Comparison of ENCODE assay signal across 16 mouse cellular contexts in the genomic region with DNA sequence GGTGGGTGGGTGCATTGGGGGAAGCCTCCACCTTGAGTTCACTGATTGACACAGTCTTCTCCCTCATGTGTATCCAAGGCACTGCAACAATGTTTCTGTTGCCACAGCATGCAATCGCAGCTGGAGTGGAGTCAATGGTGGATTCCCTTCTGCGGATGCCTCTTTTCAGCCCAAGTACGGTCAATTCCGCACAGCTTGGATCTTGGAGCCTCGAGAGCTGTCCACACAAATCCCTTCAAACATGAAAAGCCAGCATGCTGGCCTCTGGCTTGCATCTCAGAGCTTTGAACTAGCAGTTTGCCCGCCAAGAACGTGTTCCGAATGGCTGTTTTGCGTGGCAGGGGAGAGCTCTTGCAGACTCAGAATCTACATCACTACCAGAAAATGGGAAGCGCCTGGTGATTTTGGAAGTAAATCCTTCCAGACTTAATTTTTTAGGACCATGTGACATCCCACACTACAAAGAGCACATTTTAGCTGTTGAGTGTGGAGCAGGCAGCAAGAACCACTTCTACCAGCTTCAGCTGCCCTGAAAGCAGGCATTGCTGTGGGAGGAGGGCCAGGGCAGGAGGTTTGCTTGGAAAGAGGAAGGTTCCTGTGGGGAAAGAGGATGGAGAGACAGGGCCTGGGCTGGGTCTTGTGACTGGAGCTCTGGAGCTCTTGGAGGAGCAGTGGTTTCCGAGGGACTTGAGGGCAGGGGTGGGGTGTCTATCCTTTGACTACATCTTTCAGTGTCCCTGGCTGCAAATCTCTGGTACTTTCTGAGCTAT.
A peak's percentile ranks its signal among the peaks of the same experiment; 100 is the strongest.
DNase-seq lines count a peak whose midpoint lies in the region; ATAC-seq and TF ChIP-seq lines count a peak whose summit lies in the region.
"Had no signal": no experiment of that assay in that cellular context is flagged by ENCODE, and none has a peak within 500 bp of the region (broad histone marks: within the 10 kb centered on the region; RNA-seq: fewer than 3 reads in every experiment).

No protein-coding gene starts in this region.

- no peaks in the 10 kb centered on the region for H3K36me3 ChIP-seq in midbrain, embryonic 12.5 days
- H3K36me3 ChIP-seq in midbrain, embryonic 13.5 days: no peaks in the 10 kb centered on the region
- H3K36me3 ChIP-seq in embryonic facial prominence, embryonic 12.5 days: no peaks in the 10 kb centered on the region
- no peaks in the 10 kb centered on the region for H3K36me3 ChIP-seq in midbrain, postnatal 0 days (ENCODE audit: insufficient read depth, low read length)
- H3K36me3 ChIP-seq: heart, embryonic 13.5 days; lung, embryonic 15.5 days had no signal

- 73% methylated on average over 11 of the region's 11 CpGs for WGBS in midbrain, embryonic 12.5 days
- 71% methylated on average over 11 of the region's 11 CpGs for WGBS in midbrain, embryonic 13.5 days
- WGBS in embryonic facial prominence, embryonic 12.5 days: 71% methylated on average over 11 of the region's 11 CpGs
- 49% methylated on average over 11 of the region's 11 CpGs for WGBS in midbrain, postnatal 0 days

- no peak overlapping the region for H3K4me2 ChIP-seq in midbrain, embryonic 12.5 days (replicated peaks)
- H3K4me2 ChIP-seq in midbrain, embryonic 13.5 days (replicated peaks): no peak overlapping the region
- no peak overlapping the region for H3K4me2 ChIP-seq in embryonic facial prominence, embryonic 12.5 days (replicated peaks)
- H3K4me2 ChIP-seq in midbrain, postnatal 0 days (ENCODE audit: low read depth, low read length, poor library complexity, severe bottlenecking): no peak overlapping the region
- H3K4me2 ChIP-seq: heart, embryonic 13.5 days; lung, embryonic 15.5 days had no signal

- no peak for ATAC-seq in midbrain, embryonic 12.5 days (ENCODE audit: low FRiP score, low read depth)
- ATAC-seq in midbrain, embryonic 13.5 days: no peak
- ATAC-seq in embryonic facial prominence, embryonic 12.5 days (ENCODE audit: insufficient number of reproducible peaks, insufficient read depth, low FRiP score, low TSS enrichment): no peak
- ATAC-seq in midbrain, postnatal 0 days (ENCODE audit: low FRiP score): 0 out of 2 replicates have a peak, but pooled peaks have one; percentile 34
- ATAC-seq: Patski had no signal

- DNase-seq in embryo, embryonic 11 days: peak; percentile 14
- DNase-seq in embryo, embryonic 9.5 days (ENCODE audit: extremely low spot score): no peak
- peak; percentile 47 for DNase-seq in midbrain, postnatal 0 days (ENCODE audit: low spot score)
- DNase-seq in ovary, postnatal 36 days (ENCODE audit: low spot score): no peak
- no peak for DNase-seq in cerebellum, adult 11-12 months
- DNase-seq: gastrocnemius, postnatal 36 days; kidney, adult 2 months; kidney, postnatal 36 days; layer of hippocampus, postnatal 36 days; spleen, adult 18-20 months had no signal

- H3K27ac ChIP-seq in midbrain, embryonic 12.5 days (replicated peaks): peak overlapping the region; percentile 6; the same call in 1 of the 2 replicates
- no peak overlapping the region for H3K27ac ChIP-seq in midbrain, embryonic 13.5 days
- H3K27ac ChIP-seq in embryonic facial prominence, embryonic 12.5 days: peak overlapping the region; percentile 48; the same call in 1 of the 2 replicates
- H3K27ac ChIP-seq in midbrain, postnatal 0 days (ENCODE audit: low read depth, low read length): peak overlapping the region; percentile 18; the same call in 1 of the 2 replicates
- H3K27ac ChIP-seq: heart, embryonic 13.5 days; lung, embryonic 15.5 days had no signal

- no peaks in the 10 kb centered on the region for H3K4me1 ChIP-seq in midbrain, embryonic 12.5 days
- no peaks in the 10 kb centered on the region for H3K4me1 ChIP-seq in midbrain, embryonic 13.5 days (replicated peaks)
- peaks cover 11% of the 10 kb centered on the region for H3K4me1 ChIP-seq in embryonic facial prominence, embryonic 12.5 days
- no peaks in the 10 kb centered on the region for H3K4me1 ChIP-seq in midbrain, postnatal 0 days (ENCODE audit: insufficient read depth, low read length)
- H3K4me1 ChIP-seq: heart, embryonic 13.5 days had no signal

- no peak for TF ChIP-seq CTCF in midbrain, postnatal 0 days (IDR thresholded peaks at IDR 0.05)

- H3K9me3 ChIP-seq in midbrain, embryonic 12.5 days: no peaks in the 10 kb centered on the region
- H3K9me3 ChIP-seq in midbrain, embryonic 13.5 days: no peaks in the 10 kb centered on the region
- no peaks in the 10 kb centered on the region for H3K9me3 ChIP-seq in embryonic facial prominence, embryonic 12.5 days
- H3K9me3 ChIP-seq in midbrain, postnatal 0 days (ENCODE audit: low read length): no peaks in the 10 kb centered on the region
- H3K9me3 ChIP-seq: heart, embryonic 13.5 days; lung, embryonic 15.5 days had no signal

- H3K27me3 ChIP-seq in midbrain, embryonic 12.5 days: no peaks in the 10 kb centered on the region
- no peaks in the 10 kb centered on the region for H3K27me3 ChIP-seq in midbrain, embryonic 13.5 days
- no peaks in the 10 kb centered on the region for H3K27me3 ChIP-seq in embryonic facial prominence, embryonic 12.5 days
- H3K27me3 ChIP-seq in midbrain, postnatal 0 days (ENCODE audit: insufficient read depth, low read length): no peaks in the 10 kb centered on the region
- H3K27me3 ChIP-seq: lung, embryonic 15.5 days; Patski had no signal

- no peak overlapping the region for H3K9ac ChIP-seq in midbrain, embryonic 12.5 days (replicated peaks)
- no peak overlapping the region for H3K9ac ChIP-seq in midbrain, embryonic 13.5 days (replicated peaks)
- H3K9ac ChIP-seq in embryonic facial prominence, embryonic 12.5 days: no peak overlapping the region
- H3K9ac ChIP-seq in midbrain, postnatal 0 days (replicated peaks; ENCODE audit: low read length, poor library complexity, severe bottlenecking): no peak overlapping the region
- H3K9ac ChIP-seq: heart, embryonic 13.5 days; lung, embryonic 15.5 days had no signal

- no peak overlapping the region for H3K4me3 ChIP-seq in midbrain, embryonic 12.5 days
- H3K4me3 ChIP-seq in midbrain, embryonic 13.5 days (replicated peaks): no peak overlapping the region
- H3K4me3 ChIP-seq in embryonic facial prominence, embryonic 12.5 days: no peak overlapping the region
- H3K4me3 ChIP-seq in midbrain, postnatal 0 days (ENCODE audit: low read depth, low read length): no peak overlapping the region
- H3K4me3 ChIP-seq: heart, embryonic 13.5 days; lung, embryonic 15.5 days had no signal

Comparison
In these comparisons a context has a peak if more than half of its experiments do, and no peak if none do; other contexts are left out.
1. DNase-seq: peak in embryo, embryonic 11 days (single experiment) and midbrain, postnatal 0 days (single experiment); none in embryo, embryonic 9.5 days (single experiment), ovary, postnatal 36 days (single experiment) and cerebellum, adult 11-12 months (single experiment).